Mouse (Mus musculus): ENCODE measurements around the gene Tchhl1. TPM values are rescaled to one million over a fixed set of nuclear protein-coding genes. Genes with fewer than 3 reads are reported as not detected.

Gene Tchhl1
- total RNA-seq, 2 experiments from 2014 or later: not detected

DNA sequence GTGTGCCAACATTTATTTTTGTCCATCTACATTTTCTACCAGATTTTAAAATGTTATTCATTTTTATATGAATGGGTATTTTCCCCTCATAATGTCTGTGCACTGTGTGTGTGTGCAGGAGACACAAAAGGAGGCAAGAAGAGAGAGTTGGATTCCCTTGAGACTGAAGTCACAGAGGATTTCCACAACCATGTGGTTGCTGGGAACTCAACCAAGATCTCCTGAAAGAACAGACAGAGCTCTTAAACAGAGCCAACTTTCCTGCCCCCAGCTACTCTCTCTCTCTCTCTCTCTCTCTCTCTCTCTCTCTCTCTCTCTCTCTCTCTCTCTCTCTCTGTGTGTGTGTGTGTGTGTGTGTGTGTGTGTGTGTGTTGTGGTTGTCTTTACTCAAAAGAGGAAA lies 30.6 kb downstream of the Tchhl1 start:
- intact Hi-C loops (cut with DNase I): no loop called here
- DNase-seq: no peak

DNA sequence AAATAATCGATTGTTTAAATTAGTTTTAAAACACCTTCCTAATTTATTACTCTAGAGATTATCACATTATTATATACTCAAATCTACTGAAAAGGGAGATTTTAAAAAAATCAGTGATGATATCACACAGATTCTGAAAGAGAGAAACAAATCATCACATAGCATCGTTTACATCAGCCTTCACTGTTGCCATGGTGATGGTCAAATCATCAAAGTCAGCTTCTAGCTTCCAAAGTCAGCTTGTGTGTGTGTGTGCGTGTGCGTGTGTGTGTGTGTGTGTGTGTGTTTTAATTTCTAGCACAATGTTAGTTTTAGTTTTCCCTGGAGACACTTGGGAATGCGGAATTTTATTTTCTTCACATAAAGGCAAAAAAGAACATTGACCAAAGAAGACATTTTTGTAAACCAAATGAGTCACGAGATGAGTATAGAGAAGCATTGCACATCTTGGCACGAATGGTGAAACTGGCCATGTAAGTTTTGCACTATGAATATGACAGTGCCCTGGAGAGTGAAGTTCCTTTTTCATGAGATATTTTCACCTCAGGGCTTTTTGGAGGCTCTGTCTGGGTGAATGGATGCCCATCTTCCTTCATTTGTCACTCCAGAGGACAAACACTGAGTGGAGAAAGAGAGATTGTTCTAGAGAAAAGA lies 36.1 kb downstream of the Tchhl1 start:
- intact Hi-C loops (cut with DNase I): no loop called here
- no peak for DNase-seq

DNA sequence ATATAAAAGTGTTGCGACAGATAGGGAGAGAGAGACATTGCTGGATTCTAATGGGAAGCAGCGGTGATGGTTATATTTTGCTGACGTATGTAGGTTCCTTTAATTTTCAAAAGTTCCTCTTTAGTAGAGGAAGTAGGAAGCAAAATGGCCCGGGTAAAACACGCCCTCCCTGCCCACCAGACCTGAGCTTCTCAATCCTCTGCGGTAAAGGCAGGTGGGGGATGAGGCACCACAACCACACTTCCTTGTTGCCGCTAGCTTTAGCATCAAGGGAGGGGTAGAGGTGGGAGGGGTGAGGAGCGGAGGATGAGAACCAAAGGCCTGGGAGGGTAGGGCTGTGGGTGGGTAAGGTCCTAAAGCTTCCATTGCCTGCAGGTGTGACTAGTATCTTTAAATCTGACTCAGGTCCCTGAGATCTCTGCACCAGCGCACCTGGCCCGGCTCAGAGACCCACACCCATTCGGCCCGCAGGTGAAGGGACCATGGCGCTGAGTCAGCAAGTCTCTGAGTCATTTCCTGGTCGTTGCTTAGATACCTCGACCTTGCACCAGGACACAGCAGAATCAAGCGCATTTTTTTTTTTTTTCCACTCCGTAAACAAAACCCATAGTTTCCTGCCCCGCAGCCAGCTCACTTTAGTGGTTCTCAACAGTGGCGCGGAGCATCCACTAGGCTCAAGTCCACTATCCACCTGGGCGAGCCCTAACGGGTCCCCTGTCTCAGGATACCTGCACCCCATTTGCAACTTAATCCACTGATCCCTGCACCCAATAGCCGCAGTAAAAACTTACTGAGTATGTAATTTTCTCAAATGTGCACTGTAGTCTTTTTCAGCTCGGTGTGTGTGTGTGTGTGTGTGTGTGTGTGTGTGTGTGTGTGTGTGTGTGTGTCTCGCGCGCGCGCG lies 37.7 kb downstream of the Tchhl1 start:
- intact Hi-C loops (cut with DNase I): no loop called here
- peak; percentile 12 to 34 for DNase-seq

DNA sequence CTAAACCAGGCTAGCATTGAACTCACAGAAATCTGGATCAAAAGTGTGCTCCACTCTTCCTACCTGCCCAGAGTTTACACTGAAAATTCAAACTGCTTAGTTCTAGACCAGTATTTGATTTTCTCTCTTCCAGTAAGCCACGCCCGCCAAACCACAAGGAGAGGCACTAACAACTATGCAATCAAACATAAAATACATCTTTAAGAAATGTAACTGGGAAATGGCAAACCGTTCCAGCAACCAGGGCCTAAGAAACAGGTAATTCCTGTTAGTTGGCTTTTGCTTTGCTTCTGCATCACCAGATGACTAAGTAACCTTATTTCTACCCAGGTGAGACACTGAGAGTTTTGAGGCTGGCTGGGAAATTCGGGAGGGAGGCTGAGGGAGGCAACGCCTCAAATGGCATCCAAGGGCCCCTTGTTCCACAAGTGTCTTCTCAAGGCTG lies 38.3 kb downstream of the Tchhl1 start:
- intact Hi-C loops (cut with DNase I): no loop called here
- no peak for DNase-seq

DNA sequence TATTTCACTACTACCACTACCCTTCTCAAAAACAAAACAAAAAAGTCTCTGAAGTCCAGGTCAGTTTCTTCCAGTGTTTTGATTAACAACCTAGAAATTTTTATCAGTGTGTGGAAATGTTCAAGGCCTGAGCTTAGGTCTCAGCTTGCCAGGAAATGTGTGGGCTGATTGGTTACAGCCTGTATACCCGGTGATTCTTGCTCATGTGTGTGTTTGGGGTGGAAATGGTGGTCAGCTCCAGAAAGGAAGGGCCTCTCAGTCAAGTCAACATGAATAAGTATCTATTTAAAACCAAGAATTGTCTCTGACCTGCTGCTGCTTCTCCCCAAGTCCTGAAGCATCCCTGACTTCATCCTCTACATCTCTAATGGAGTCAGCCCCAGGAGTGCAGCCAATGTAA lies 40.7 kb downstream of the Tchhl1 start:
- intact Hi-C loops (cut with DNase I): no loop called here
- no peak for DNase-seq

DNA sequence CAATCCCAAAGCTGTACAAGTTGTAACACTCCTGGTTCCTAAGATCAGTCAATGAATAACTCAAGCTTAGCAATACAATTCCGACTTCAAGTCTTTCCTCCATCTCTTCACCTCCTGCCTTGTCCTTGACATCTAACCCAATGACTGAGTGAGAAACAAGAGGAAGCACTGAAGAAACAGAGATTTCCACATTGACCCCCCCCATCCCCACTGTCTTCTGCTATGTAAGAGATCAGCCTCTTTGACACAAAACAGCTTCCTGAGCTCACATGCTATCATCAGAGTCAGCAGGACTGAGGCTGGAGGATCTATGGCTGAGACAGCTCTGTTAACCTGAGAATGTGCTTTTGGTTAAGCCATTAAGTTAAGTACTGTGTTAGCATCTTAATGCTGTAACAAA lies 42.5 kb downstream of the Tchhl1 start:
- intact Hi-C loops (cut with DNase I): no loop called here
- DNase-seq: no peak

DNA sequence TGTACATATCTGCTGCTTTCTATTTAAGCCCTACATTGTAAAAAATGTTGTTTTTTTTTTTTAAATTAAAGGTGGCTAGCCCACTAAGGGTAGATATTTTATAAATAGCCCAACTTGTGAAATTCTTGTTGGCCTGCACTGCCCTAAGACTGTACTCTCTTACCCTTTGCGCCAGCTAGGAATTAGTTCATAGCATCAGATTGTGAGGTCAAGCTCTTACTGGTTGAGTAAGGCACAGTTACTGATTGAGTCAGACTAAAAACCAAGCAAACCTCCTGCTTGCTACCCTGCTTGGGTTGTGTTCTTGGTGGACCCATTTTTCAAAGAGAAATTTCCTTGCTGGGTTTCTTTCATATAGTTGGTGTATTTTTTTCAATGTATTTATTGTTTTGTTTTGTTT lies 43.2 kb downstream of the Tchhl1 start:
- no peak for DNase-seq

DNA sequence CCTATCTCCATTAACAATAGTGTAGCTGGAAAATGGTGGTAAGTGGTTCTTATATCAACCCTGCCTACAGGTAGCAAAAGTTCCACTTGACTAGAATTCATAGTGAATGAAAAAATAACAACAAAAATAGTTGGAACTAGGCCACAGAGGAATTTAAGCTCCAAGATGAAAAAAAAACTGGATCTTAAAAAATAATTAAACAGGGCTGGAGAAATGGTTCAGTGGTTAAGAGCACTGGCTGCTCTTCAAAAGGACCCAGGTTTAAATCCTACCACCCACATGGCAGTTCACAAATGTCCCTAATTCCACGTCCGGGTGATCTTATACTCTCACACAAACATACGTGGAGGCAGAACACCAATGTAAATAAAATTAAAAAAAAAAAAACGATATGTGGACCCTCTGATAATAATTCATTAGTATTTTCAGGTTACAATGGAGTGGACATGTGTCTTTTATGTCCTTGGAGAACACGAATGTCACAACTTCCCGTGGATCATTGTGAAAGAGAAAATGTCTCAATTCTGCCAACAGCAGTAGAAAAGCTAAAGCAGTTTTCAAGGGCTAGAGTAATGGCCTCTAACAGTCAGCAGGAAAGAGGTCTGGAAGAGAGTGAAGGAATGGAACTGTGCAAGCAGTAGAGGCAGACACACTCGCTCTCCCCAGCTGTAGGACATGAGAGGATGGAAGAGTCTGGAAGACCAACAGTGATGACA lies 44.0 kb downstream of the Tchhl1 start:
- no peak for DNase-seq
- intact Hi-C loops (cut with DNase I): no loop called here

More for the DNA sequence above, 43.2 kb downstream of the Tchhl1 start:
- intact Hi-C loops (cut with DNase I): no loop called here

DNA sequence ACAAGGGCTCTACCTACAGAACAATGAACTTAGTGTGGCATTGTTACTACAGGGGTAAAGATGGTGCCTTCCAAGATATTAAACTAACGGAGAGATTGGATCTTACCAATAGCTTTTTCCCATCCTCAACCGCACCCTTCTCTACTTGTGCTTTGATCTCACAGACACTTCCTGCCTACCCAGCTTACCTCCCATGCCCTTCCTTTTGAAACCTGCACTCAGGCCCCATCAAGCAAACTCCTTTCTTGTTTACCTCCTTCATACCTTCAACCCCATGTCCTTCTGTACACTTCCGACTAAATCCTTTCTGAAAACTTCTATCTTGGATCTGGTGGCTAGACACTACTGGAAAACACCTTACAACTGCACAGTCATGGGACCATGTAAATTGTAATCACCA lies 46.1 kb downstream of the Tchhl1 start:
- intact Hi-C loops (cut with DNase I): no loop called here
- no peak for DNase-seq

DNA sequence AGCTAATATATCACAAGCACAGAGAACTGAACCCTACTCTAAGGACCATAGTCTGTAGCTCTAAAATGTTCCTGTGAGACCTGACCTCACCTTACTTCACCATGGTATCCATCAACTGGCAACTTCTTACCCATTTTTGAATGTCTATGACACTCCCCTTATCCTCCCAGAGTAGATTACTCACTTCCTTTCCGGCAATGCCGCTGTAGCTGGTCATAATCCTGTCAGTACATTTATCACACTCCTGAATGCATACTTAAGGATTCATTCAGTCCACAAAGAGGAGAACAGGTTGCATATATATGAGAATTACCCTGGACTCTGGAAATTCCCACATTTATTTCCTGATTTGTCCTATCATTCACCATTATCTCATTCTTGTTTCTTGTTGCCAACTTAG lies 48.8 kb downstream of the Tchhl1 start:
- intact Hi-C loops (cut with DNase I): no loop called here
- DNase-seq: no peak

DNA sequence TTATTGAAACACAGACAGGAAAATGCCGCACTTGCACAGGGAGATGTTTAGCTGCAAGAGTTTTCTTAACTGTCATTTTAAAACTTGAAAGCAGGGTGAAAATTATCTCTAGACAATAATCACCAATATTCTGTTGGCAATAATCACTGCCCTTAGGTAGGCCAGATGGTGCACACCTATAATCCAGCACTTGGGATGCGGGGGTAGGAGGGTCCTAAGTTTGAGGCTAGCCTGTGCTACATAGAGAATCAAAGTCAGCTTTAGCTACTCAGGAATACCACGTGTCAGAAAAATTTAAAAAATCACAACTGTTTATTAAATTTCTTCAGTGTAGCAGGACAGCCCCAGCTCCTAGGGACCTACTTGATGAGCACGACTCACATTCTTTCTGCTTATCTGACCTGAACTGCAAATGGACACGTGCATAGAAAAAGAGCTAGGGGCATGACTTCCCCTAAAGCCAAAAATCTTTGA lies 51.3 kb downstream of the Tchhl1 start:
- DNase-seq: no peak
- intact Hi-C loops (cut with DNase I): loop anchor here (5.0 kb wide), 1 partner anchor 87 kb away; no protein-coding TSS in a partner anchor

DNA sequence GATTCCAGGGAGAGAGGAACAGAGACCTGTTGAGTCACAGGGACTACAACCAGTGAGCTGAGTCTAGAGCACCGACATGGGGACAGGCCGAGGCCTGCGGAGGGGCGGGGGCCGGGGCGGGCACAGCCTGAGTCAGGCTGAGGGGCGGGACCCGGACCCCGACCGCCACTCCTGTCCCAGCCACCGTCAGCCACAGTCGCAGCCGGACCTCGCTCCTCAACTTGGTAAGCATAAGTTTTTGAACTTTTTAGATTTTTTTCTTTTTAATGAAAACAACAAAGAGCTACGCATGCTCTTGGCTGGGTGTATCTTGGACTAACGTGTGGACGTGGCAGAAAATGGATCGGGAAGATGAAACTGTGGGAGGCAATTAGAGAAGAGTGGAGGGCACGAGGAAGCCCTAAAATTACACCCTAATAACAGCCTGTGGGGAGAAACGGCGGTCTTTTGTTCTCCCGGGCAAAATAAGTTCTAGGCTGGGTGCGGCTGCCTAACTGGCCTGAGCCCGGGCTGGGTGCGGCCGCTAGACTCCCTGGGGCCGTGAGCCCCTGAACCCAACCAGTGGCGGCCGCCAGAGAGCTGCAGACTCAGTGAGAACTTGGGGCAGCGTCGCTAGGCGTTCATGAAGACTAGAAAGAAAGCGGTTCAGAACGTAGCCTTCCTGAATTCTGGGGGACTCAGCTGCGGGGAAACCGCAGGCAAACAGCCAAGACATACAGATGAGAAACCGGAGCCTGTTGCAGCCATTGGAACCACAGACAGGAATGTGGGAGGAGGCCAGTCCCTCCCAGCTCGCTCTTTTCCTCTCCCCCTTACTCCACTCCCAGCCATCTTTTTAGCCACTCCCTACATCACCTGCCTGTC lies 52.0 kb downstream of the Tchhl1 start, which contains the start of gene S100a11:
Gene S100a11, plus strand, starts transcription at position 159 of the 864 bp plus-strand sequence.
- intact Hi-C loops (cut with DNase I): loop anchor here (5.0 kb wide), 1 partner anchor 87 kb away; no protein-coding TSS in a partner anchor
- peak; percentile 67 to 74 for DNase-seq

Small RNAs within 50 kb of the gene (microRNA-seq; reads per million reads assigned to microRNA genes)
- 0 reads per million in 2 experiments for gene Gm22752

Other genes with a start within 250 kb of the Tchhl1 start
- gene Flg, start 195.2 kb upstream of the Tchhl1 start, total RNA-seq (2021): under 1 TPM in 1 of 2 experiments, not detected in 1; 0.22 TPM
- under 1 TPM in 1 of 2 experiments, not detected in 1; 0.05 TPM for gene Hrnr, start 149.0 kb upstream of the Tchhl1 start, total RNA-seq (2021)
- gene Rptn, start 75.1 kb upstream of the Tchhl1 start, total RNA-seq (2021): under 1 TPM in 1 of 2 experiments, not detected in 1; 0.12 TPM
- under 1 TPM; 0.05 to 0.07 TPM for gene Tchh, start 26.4 kb upstream of the Tchhl1 start, total RNA-seq (2021)
- 100 to 1,000 TPM; 111 to 124 TPM for gene S100a11, start 51.7 kb downstream of the Tchhl1 start, total RNA-seq (2021)
- gene S100a10, start 86.3 kb downstream of the Tchhl1 start, total RNA-seq (2021): 100 to 1,000 TPM; 129 to 145 TPM
- gene Tdpoz2, start 183.9 kb downstream of the Tchhl1 start, total RNA-seq (2021): not detected
- not detected for gene Tdpoz1, start 207.6 kb downstream of the Tchhl1 start, total RNA-seq (2021)
- not detected for gene Gm37596, start 224.3 kb downstream of the Tchhl1 start, total RNA-seq (2021)